Mouse (Mus musculus): ENCODE results near the gene Dpp4. TPM values are rescaled to one million over a fixed set of nuclear protein-coding genes. Genes with fewer than 3 reads are reported as not detected.

Dpp4 gene
- polyA plus RNA-seq, 1 experiment from 2014 or later = 125 TPM

- Histone ChIP-seq H3K4me1 (ENCODE audit: insufficient read depth, low read length) (no peaks in the 10 kb centered on the region), H3K4me3 (ENCODE audit: low read length) (no peak overlapping the region), H3K27ac (ENCODE audit: low read length) (no peak overlapping the region), H3K4me2 (replicated peaks; ENCODE audit: low read depth, low read length) (no peak overlapping the region), H3K36me3 (ENCODE audit: insufficient read depth, low read length) (0 out of 2 replicates have a peak, but pooled peaks cover 2% of the 10 kb centered on the region), H3K9ac (replicated peaks; ENCODE audit: low read length) (no peak overlapping the region), H3K9me3 (ENCODE audit: low read length) (no peaks in the 10 kb centered on the region), H3K27me3 (ENCODE audit: insufficient read depth, low read length) (no peaks in the 10 kb centered on the region)
- ATAC-seq (ENCODE audit: low FRiP score, low TSS enrichment) = peak; percentile 50
- WGBS = 72% methylated on average over 2 of the region's 2 CpGs
These were observed 42.0 kb downstream of the Dpp4 start for GRCm38 (mm10) chr2:62370048-62370447.

- no peak for ATAC-seq (ENCODE audit: low FRiP score, low TSS enrichment)
- 74% methylated on average over 5 of the region's 5 CpGs for WGBS
- no peaks in the 10 kb centered on the region for H3K9me3 ChIP-seq (ENCODE audit: low read length)
- H3K9ac ChIP-seq (replicated peaks; ENCODE audit: low read length) = no peak overlapping the region
- no peak overlapping the region for H3K4me3 ChIP-seq (ENCODE audit: low read length)
- H3K4me2 ChIP-seq (replicated peaks; ENCODE audit: low read depth, low read length) = no peak overlapping the region
- H3K27me3 ChIP-seq (ENCODE audit: insufficient read depth, low read length) = no peaks in the 10 kb centered on the region
- H3K4me1 ChIP-seq (ENCODE audit: insufficient read depth, low read length) = no peaks in the 10 kb centered on the region
- H3K36me3 ChIP-seq (ENCODE audit: insufficient read depth, low read length) = no peaks in the 10 kb centered on the region
- no peak overlapping the region for H3K27ac ChIP-seq (ENCODE audit: low read length)
These were observed 43.5 kb downstream of the Dpp4 start for GRCm38 (mm10) chr2:62368349-62369053.

GRCm38 (mm10) chr2:62363606-62364005 is 48.4 kb downstream of the Dpp4 start:
- Histone ChIP-seq H3K4me3 (ENCODE audit: low read length) (no peak overlapping the region), H3K4me1 (ENCODE audit: insufficient read depth, low read length) (no peaks in the 10 kb centered on the region), H3K27me3 (ENCODE audit: insufficient read depth, low read length) (no peaks in the 10 kb centered on the region), H3K9ac (replicated peaks; ENCODE audit: low read length) (no peak overlapping the region), H3K36me3 (ENCODE audit: insufficient read depth, low read length) (0 out of 2 replicates have a peak, but pooled peaks cover 4% of the 10 kb centered on the region), H3K27ac (ENCODE audit: low read length) (no peak overlapping the region), H3K4me2 (replicated peaks; ENCODE audit: low read depth, low read length) (no peak overlapping the region), H3K9me3 (ENCODE audit: low read length) (no peaks in the 10 kb centered on the region)
- no peak for ATAC-seq (ENCODE audit: low FRiP score, low TSS enrichment)
- 82% methylated on average over 4 of the region's 4 CpGs for WGBS

GRCm38 (mm10) chr2:62362211-62362610 is 49.8 kb downstream of the Dpp4 start:
- WGBS = 78% methylated on average over 9 of the region's 9 CpGs

GRCm38 (mm10) chr2:62361514-62361913 is 50.5 kb downstream of the Dpp4 start:
- Histone ChIP-seq H3K36me3 (ENCODE audit: insufficient read depth, low read length) (0 out of 2 replicates have a peak, but pooled peaks cover 4% of the 10 kb centered on the region), H3K27ac (ENCODE audit: low read length) (no peak overlapping the region), H3K9ac (replicated peaks; ENCODE audit: low read length) (no peak overlapping the region), H3K4me3 (ENCODE audit: low read length) (no peak overlapping the region), H3K4me1 (ENCODE audit: insufficient read depth, low read length) (no peaks in the 10 kb centered on the region), H3K4me2 (replicated peaks; ENCODE audit: low read depth, low read length) (no peak overlapping the region), H3K9me3 (ENCODE audit: low read length) (no peaks in the 10 kb centered on the region), H3K27me3 (ENCODE audit: insufficient read depth, low read length) (no peaks in the 10 kb centered on the region)
- 67% methylated on average over 3 of the region's 3 CpGs for WGBS
- no peak for ATAC-seq (ENCODE audit: low FRiP score, low TSS enrichment)

More at GRCm38 (mm10) chr2:62362211-62362610, 49.8 kb downstream of the Dpp4 start:
- no peak overlapping the region for H3K4me2 ChIP-seq (replicated peaks; ENCODE audit: low read depth, low read length)
- no peaks in the 10 kb centered on the region for H3K4me1 ChIP-seq (ENCODE audit: insufficient read depth, low read length)
- H3K27ac ChIP-seq (ENCODE audit: low read length) = no peak overlapping the region
- 0 out of 2 replicates have a peak, but pooled peaks cover 4% of the 10 kb centered on the region for H3K36me3 ChIP-seq (ENCODE audit: insufficient read depth, low read length)
- H3K9ac ChIP-seq (replicated peaks; ENCODE audit: low read length) = no peak overlapping the region
- no peak overlapping the region for H3K4me3 ChIP-seq (ENCODE audit: low read length)
- H3K9me3 ChIP-seq (ENCODE audit: low read length) = no peaks in the 10 kb centered on the region
- H3K27me3 ChIP-seq (ENCODE audit: insufficient read depth, low read length) = no peaks in the 10 kb centered on the region
- ATAC-seq (ENCODE audit: low FRiP score, low TSS enrichment) = no peak

- Histone ChIP-seq H3K9me3 (ENCODE audit: low read length) (no peaks in the 10 kb centered on the region), H3K4me2 (replicated peaks; ENCODE audit: low read depth, low read length) (no peak overlapping the region), H3K36me3 (ENCODE audit: insufficient read depth, low read length) (0 out of 2 replicates have a peak, but pooled peaks cover 4% of the 10 kb centered on the region), H3K27ac (ENCODE audit: low read length) (no peak overlapping the region), H3K4me3 (ENCODE audit: low read length) (no peak overlapping the region), H3K9ac (replicated peaks; ENCODE audit: low read length) (no peak overlapping the region), H3K27me3 (ENCODE audit: insufficient read depth, low read length) (no peaks in the 10 kb centered on the region), H3K4me1 (ENCODE audit: insufficient read depth, low read length) (no peaks in the 10 kb centered on the region)
- no peak for ATAC-seq (ENCODE audit: low FRiP score, low TSS enrichment)
- 86% methylated on average over 6 of the region's 6 CpGs for WGBS
These were observed 51.2 kb downstream of the Dpp4 start for GRCm38 (mm10) chr2:62360872-62361271.

GRCm38 (mm10) chr2:62357259-62357658 is 54.8 kb downstream of the Dpp4 start:
- Histone ChIP-seq H3K27ac (ENCODE audit: low read length) (no peak overlapping the region), H3K4me1 (ENCODE audit: insufficient read depth, low read length) (no peaks in the 10 kb centered on the region), H3K9me3 (ENCODE audit: low read length) (no peaks in the 10 kb centered on the region), H3K4me2 (replicated peaks; ENCODE audit: low read depth, low read length) (no peak overlapping the region), H3K36me3 (ENCODE audit: insufficient read depth, low read length) (0 out of 2 replicates have a peak, but pooled peaks cover 4% of the 10 kb centered on the region), H3K27me3 (ENCODE audit: insufficient read depth, low read length) (no peaks in the 10 kb centered on the region), H3K4me3 (ENCODE audit: low read length) (no peak overlapping the region), H3K9ac (replicated peaks; ENCODE audit: low read length) (no peak overlapping the region)
- ATAC-seq (ENCODE audit: low FRiP score, low TSS enrichment) = no peak
- WGBS = 86% methylated on average over 7 of the region's 7 CpGs

GRCm38 (mm10) chr2:62356606-62357005 is 55.4 kb downstream of the Dpp4 start:
- H3K9ac ChIP-seq (replicated peaks; ENCODE audit: low read length) = no peak overlapping the region
- no peaks in the 10 kb centered on the region for H3K4me1 ChIP-seq (ENCODE audit: insufficient read depth, low read length)
- no peaks in the 10 kb centered on the region for H3K36me3 ChIP-seq (ENCODE audit: insufficient read depth, low read length)
- no peak overlapping the region for H3K4me2 ChIP-seq (replicated peaks; ENCODE audit: low read depth, low read length)
- no peaks in the 10 kb centered on the region for H3K9me3 ChIP-seq (ENCODE audit: low read length)
- H3K27me3 ChIP-seq (ENCODE audit: insufficient read depth, low read length) = no peaks in the 10 kb centered on the region
- 78% methylated on average over 14 of the region's 14 CpGs for WGBS
- ATAC-seq (ENCODE audit: low FRiP score, low TSS enrichment) = no peak
- no peak overlapping the region for H3K27ac ChIP-seq (ENCODE audit: low read length)
- H3K4me3 ChIP-seq (ENCODE audit: low read length) = no peak overlapping the region

- Histone ChIP-seq H3K9me3 (ENCODE audit: low read length) (no peaks in the 10 kb centered on the region), H3K27ac (ENCODE audit: low read length) (no peak overlapping the region), H3K9ac (replicated peaks; ENCODE audit: low read length) (no peak overlapping the region), H3K4me1 (ENCODE audit: insufficient read depth, low read length) (no peaks in the 10 kb centered on the region), H3K4me2 (replicated peaks; ENCODE audit: low read depth, low read length) (no peak overlapping the region), H3K4me3 (ENCODE audit: low read length) (no peak overlapping the region), H3K36me3 (ENCODE audit: insufficient read depth, low read length) (no peaks in the 10 kb centered on the region), H3K27me3 (ENCODE audit: insufficient read depth, low read length) (no peaks in the 10 kb centered on the region)
- peak; percentile 19; the same call in 1 of the 2 replicates for ATAC-seq (ENCODE audit: low FRiP score, low TSS enrichment)
- WGBS = 79% methylated on average over 6 of the region's 6 CpGs
These were observed 56.3 kb downstream of the Dpp4 start for GRCm38 (mm10) chr2:62355766-62356165.

GRCm38 (mm10) chr2:62352035-62352434 is 60.0 kb downstream of the Dpp4 start:
- Histone ChIP-seq H3K27me3 (ENCODE audit: insufficient read depth, low read length) (no peaks in the 10 kb centered on the region), H3K9me3 (ENCODE audit: low read length) (no peaks in the 10 kb centered on the region), H3K27ac (ENCODE audit: low read length) (no peak overlapping the region), H3K9ac (replicated peaks; ENCODE audit: low read length) (no peak overlapping the region), H3K4me1 (ENCODE audit: insufficient read depth, low read length) (no peaks in the 10 kb centered on the region), H3K4me2 (replicated peaks; ENCODE audit: low read depth, low read length) (no peak overlapping the region), H3K4me3 (ENCODE audit: low read length) (no peak overlapping the region), H3K36me3 (ENCODE audit: insufficient read depth, low read length) (no peaks in the 10 kb centered on the region)
- no peak for ATAC-seq (ENCODE audit: low FRiP score, low TSS enrichment)
- WGBS = 79% methylated on average over 3 of the region's 3 CpGs

Measured in kidney, embryonic 16.5 days (tissue).